Mouse (Mus musculus) CD4-positive, CD25-positive, alpha-beta regulatory T cell, adult 2 months (primary cell): ENCODE data around the gene Fmo6.

Source experiments
- DNase-seq: peaks from one replicate; pipeline ENCODE4 v3.0.0-alpha.2; 2012; ENCODE audit warnings: low read depth, low spot score

Gene Fmo6

GRCm38 (mm10) chr1:162914932-162915556, 22.3 kb downstream of the Fmo6 start:
- DNase-seq, result no peak

DNA sequence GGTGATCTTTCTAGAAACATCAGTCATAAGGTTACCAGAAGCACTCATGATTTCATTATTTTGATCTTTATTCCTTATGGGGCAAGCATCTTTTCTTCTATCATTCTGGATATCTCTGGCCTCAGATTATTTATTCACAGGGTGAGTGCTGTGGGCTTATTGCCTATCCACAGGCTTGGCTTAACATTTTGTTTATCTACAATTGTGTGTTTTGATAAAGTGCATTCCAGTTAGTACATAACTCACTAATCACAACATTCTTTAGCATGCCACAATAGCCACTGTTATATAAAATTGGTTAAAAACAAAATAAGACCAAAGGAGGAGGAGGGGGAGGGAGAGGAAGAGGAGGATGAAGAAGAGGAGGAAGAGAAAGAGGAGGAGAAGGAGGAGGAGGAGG, 25.2 kb downstream of the Fmo6 start:
- DNase-seq, result no peak

DNA sequence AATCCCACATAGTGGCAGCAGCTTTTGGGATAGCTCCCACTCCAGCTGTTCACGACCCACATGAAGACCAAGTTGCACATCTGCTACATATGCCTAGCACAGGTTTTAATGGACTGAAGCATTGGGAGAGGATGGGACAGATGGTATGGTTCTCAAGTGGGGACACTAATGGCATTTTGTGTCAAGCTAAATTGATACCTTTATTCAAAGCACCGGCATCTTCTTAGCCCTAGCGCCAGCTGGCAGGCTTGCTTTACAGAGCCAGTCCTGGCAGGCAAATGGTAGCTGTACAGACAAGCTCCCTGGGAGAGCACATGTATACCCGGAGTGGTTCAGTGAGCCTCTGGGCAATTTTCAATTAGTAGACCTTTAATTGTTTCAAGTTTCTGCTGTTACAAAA, 35.4 kb downstream of the Fmo6 start:
- DNase-seq, result no peak

DNA sequence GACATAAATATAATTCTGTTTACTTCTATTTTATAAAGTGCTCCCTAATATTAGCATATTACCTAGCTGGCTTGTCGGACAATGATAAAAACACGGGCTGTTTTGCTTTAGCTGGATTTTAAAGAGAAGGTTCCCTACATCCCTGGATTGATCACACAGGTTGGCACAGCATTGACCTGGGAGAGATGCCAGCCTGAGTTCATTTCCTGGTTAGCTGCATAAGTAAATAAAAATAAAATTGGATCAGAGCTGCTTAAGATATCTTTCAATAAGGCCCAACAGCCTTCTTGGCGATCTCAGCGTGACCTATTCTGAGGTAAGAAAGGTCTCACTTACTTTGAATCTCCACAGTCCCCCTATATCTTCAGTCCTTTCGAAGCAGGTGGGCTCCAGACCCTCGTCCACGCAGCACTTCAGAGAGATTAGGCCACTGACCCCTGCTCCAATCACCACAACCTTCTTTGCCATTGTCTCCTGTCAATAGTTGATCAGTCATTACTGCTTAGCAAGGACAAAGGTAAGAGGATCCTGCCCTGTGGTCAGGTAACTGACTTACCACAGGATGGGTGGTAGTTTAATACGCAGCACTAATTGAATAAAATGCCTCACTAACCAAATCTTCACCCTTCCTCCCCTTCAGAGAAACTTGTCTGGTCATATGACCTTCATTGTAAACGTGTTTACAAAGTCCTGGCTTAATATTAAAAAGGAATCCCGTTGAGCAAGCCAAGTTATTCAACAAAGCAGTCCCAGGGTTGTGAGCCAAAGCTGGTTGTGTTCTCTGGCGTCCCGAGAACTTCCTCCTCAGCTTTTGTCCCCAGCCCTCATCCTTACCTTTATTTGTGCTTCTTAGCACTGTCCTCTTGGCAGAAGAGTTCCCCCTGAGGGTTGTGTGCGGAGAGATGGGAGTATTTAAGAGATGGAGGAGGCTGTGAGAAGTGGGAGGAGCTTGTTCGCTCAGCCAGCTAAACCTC, 39.2 kb downstream of the Fmo6 start, which contains the start of gene Fmo2:
Gene Fmo2, minus strand, starts transcription at position 889 of the 974 bp plus-strand sequence.
- no peak for DNase-seq

GRCm38 (mm10) chr1:162895900-162896299, 41.4 kb downstream of the Fmo6 start:
- peak; percentile 49 for DNase-seq

GRCm38 (mm10) chr1:162893014-162893413, 44.3 kb downstream of the Fmo6 start:
- DNase-seq, result no peak

DNA sequence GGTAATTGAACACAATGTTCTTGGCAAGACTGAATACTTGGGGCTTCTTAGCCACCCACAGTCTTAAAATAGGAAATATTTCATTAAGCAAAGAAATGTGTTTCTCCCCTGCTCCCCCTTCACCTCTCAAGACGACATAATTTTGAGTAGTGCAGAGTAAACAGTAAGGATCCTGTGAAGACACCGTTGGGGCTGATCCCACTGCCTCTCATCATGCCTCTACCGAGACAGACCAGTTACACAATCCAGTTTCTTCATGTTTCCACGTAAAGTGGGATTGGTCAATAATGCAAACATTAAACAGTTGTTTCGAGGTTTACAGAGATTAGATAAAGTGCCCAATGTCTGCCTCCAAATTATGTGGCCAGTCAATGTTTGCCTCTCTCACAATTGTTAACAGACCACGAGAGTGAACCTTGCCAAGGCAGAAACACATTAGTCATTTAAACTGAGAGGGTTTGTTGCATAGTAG, 45.3 kb downstream of the Fmo6 start:
- DNase-seq, result no peak

- DNase-seq, result no peak
Measured at GRCm38 (mm10) chr1:162888646-162889045, 48.7 kb downstream of the Fmo6 start.

GRCm38 (mm10) chr1:162887644-162888043, 49.7 kb downstream of the Fmo6 start:
- DNase-seq, result no peak

GRCm38 (mm10) chr1:162886138-162886816, 51.0 kb downstream of the Fmo6 start:
- DNase-seq, result no peak

DNA sequence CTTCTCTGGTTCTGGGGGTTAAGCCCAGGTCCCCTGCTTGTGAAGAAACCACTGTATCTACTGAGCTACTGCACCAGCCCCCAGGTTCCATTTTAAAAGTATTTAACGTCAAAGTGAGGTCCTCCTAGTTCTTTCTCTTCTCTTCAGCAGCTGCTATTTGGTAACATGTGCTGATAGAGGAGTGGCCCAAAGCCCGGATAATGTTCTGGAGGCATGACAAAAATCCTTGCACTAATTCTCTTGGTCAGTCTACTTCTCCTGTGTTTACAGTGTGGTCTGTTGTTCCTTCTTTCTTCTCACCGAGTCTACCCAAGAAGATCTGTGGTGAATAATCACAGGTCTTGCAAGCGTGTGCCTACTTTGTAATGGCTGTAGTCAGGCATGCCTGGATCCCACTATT, 54.6 kb downstream of the Fmo6 start:
- DNase-seq, result no peak

- DNase-seq, result peak; percentile 65
Measured at GRCm38 (mm10) chr1:162879595-162880369, 57.5 kb downstream of the Fmo6 start.

DNA sequence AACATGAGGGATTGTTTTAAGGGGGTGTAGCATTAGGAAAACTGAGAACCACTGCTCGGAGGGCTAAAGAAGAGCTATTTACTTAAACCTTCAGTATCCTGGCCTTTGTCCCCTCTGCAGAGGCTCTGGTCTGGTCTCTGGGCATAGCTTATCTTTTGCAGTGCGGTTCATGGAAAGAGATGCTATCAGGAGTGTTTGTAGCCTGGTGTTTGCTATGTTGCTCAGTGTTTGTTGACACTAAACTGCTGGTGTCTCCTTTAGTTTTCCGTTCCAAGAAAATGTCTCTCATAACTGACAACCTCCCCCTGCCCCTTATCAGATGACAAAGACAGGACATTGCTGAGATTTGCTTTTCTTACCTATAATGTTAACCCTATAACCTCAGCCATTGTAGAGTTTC, 62.2 kb downstream of the Fmo6 start:
- no peak for DNase-seq

DNA sequence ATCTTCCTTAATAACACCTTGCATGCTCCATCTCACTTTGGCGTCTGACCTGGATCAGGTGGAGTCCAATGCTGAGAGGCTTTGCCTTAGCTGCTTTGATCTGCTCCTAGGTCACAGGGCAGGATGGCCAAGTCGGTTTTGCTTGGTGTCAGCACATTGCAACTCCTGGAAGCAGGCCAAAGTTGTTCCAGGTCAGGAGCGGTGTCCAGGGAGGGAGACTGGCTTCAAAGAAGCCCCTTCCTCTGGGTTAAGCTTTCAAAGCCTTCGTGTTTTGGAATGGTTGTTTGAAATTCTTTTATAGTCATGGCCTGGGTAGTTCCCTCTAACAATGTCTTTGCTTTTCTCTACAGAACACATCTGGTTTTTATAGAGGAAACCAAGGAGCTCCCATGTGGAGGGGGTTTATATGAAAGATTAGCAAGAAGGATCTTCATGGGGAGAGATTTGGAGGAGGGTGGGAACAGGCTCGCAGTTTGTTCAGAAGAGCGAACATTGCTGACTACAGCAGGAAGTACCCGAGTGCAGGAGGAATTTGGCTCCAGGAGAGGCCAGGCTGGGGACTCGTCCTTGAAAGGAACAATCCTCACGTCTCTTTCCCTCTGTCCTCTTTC, 65.5 kb downstream of the Fmo6 start:
- DNase-seq, result no peak

DNA sequence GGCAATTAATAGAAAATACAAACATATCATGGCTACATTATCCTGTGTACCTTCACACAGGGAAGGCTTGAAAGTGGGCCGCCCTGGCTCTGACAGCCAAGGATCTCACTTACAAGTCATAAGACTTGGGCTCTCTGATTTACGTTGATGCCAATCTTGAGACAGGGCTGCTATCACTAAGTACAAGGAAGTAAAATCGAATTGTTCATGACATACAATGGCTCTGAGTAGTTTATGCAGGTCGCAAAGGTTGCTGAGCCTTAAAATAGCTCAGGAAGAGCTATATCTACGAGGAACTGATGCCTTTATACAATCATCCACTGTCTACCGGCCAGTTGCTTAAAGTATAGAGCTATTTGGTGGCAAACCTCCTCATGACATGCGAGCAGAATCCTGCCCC, 66.3 kb downstream of the Fmo6 start:
- no peak for DNase-seq

GRCm38 (mm10) chr1:162867396-162867795, 69.9 kb downstream of the Fmo6 start:
- no peak for DNase-seq
